Mouse (Mus musculus) bone marrow macrophage, adult 2 months (primary cell): ENCODE data around the gene Crocc.

Experiments
- CTCF ChIP-seq: IDR thresholded peaks from 2 replicates; pipeline ENCODE4 v1.5.1; 2012; ENCODE audit warnings: low read depth, mild to moderate bottlenecking, low read length, moderate library complexity
- POLR2A ChIP-seq: IDR thresholded peaks from 2 replicates; pipeline ENCODE4 v1.6.1; 2012; ENCODE audit warnings: mild to moderate bottlenecking, low read depth, low read length, borderline replicate concordance

DNA sequence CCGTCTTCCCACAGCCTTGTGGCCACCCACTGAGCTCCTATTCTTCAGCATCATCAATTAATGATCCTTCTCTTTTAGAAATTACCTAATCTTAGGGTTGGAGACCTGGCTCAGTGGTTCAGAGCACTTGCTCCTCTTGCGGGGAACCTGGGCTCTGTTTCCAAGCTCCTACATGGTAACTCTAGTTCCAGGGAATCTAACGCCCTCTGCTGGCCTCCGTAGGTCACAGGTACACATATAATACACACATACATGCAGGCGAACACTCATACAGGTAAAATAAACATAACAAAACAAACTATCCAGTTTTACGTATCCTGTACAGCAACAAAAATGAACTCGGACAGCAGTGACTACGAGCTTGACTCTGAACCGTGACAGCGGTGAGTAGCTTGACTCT is 3.4 kb downstream of the Crocc start:
- no peak for TF ChIP-seq CTCF
- TF ChIP-seq POLR2A = no peak
